Mouse (Mus musculus): ENCODE measurements at regions not wholly inside any gene's neighbourhood (a gene's known extent, or its start where the extent isn't known, plus 50 kb on each side); places are given as distances from the start of the nearest gene placed in this dataset.

DNA sequence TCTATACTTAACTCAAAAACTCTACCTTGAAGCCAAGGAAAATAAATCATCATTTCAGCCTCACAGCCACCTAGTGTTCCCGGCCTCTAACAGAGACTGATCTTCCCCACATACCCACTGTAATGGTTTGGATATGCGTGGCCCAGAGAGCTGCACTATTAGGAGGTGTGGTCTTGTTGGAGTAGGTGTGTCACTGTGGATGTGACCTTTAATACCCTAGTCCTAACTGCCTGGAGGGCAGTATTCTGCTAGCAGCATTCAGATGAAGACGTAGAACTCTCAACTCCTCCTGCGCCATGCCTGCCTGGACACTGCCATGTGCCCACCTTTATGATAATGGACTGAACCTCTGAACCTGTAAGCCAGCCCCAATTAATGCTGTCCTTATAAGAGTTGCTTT is 99.0 kb upstream of the Slc44a1 start:
- H3K4me1 ChIP-seq (replicated peaks), result peaks cover 5% of the 10 kb centered on the region; the same call in 1 of the 2 replicates
- H3K9ac ChIP-seq (replicated peaks), result no peak overlapping the region
- 92% methylated on average over 4 of the region's 4 CpGs for WGBS
- H3K27me3 ChIP-seq, result no peaks in the 10 kb centered on the region
- peaks cover 9% of the 10 kb centered on the region; the same call in 1 of the 2 replicates for H3K9me3 ChIP-seq
- H3K4me3 ChIP-seq (replicated peaks), result no peak overlapping the region
- no peak overlapping the region for H3K27ac ChIP-seq
- H3K4me2 ChIP-seq, result no peak overlapping the region
- ATAC-seq (ENCODE audit: insufficient number of reproducible peaks, insufficient read depth, low FRiP score, low TSS enrichment, low read depth), result no peak
- H3K36me3 ChIP-seq, result no peaks in the 10 kb centered on the region

GRCm38 (mm10) chr4:53340021-53340667 is 100.1 kb upstream of the Slc44a1 start:
- 85% methylated on average over 13 of the region's 14 CpGs for WGBS
- ATAC-seq (ENCODE audit: insufficient number of reproducible peaks, insufficient read depth, low FRiP score, low TSS enrichment, low read depth), result no peak
- Histone ChIP-seq H3K9me3 (peaks cover 9% of the 10 kb centered on the region; the same call in 1 of the 2 replicates), H3K4me2 (no peak overlapping the region), H3K9ac (replicated peaks) (no peak overlapping the region), H3K27ac (no peak overlapping the region), H3K4me3 (replicated peaks) (no peak overlapping the region), H3K4me1 (replicated peaks) (peaks cover 5% of the 10 kb centered on the region; the same call in 1 of the 2 replicates), H3K36me3 (no peaks in the 10 kb centered on the region), H3K27me3 (no peaks in the 10 kb centered on the region)

DNA sequence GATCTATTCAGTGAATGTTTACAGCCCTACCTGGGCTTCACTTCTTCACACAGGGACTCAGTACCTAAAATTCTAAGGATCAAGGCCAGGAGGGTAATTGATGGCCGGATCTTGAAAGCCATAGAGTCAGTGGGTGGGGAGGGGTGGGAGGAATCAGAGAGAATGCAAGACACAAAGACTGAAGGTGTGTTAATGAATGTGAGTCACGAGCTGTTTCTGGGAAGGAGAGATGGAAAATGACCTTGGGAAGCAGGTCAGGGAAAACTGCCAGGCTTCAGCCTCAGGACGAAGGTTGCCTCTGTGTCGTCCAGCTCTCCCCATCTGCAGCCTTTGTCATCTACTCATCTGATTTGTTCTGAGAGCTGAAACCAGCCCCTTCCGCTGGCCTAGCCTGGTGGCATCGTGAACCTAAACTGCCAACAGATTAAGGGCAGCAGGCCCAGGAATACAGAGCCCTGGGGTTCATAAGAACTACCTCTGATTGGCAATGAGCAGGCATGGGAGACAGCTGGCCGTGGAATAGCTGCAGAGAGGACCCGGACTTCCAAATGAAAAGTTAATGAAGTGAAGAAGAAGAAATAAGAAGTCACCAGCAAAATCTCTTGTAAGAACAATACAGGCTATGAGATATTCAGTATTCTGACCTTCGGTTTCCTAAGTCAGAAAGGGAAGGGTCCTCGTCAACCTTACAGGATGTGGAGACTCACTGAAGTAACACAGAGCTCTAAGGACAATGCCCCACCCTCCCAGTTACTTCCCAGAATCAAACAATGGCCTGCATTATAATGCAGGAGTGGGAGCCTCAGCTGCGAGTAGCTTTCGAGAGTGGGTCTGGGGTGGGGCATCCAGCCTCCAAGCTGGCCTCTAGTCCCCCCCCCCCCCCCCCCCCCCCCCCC is 100.8 kb upstream of the Slc44a1 start:
- Histone ChIP-seq H3K4me2 (no peak overlapping the region), H3K9ac (replicated peaks) (no peak overlapping the region), H3K4me1 (replicated peaks) (peaks cover 5% of the 10 kb centered on the region; the same call in 1 of the 2 replicates), H3K9me3 (peaks cover 9% of the 10 kb centered on the region; the same call in 1 of the 2 replicates), H3K4me3 (replicated peaks) (no peak overlapping the region), H3K36me3 (no peaks in the 10 kb centered on the region), H3K27me3 (no peaks in the 10 kb centered on the region), H3K27ac (no peak overlapping the region)
- ATAC-seq (ENCODE audit: insufficient number of reproducible peaks, insufficient read depth, low FRiP score, low TSS enrichment, low read depth), result no peak
- 67% methylated on average over 12 of the region's 12 CpGs for WGBS

DNA sequence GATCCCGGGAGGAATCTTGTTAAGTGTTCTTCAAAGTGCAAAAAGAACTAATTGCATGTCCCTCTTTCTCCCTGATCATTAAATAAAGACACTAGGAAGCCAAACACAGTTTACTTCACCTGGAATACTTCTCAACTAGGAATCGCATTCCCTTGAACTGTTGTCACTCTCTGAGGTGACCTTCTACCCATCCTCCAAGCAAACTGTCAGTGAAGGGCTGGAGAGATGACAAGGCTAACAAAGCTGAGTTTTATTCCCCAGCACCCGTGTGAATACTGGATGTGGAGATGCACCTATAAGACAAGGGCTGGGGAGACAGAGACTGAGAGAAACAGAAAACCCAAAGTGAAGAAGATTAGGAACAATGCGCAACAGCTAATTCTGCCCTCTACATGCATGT is 101.7 kb upstream of the Slc44a1 start:
- no peak overlapping the region for H3K4me3 ChIP-seq (replicated peaks)
- H3K4me2 ChIP-seq, result no peak overlapping the region
- no peaks in the 10 kb centered on the region for H3K36me3 ChIP-seq
- no peak for ATAC-seq (ENCODE audit: insufficient number of reproducible peaks, insufficient read depth, low FRiP score, low TSS enrichment, low read depth)
- H3K27ac ChIP-seq, result no peak overlapping the region
- H3K27me3 ChIP-seq, result no peaks in the 10 kb centered on the region
- peaks cover 9% of the 10 kb centered on the region; the same call in 1 of the 2 replicates for H3K9me3 ChIP-seq
- H3K4me1 ChIP-seq (replicated peaks), result peaks cover 5% of the 10 kb centered on the region; the same call in 1 of the 2 replicates
- no peak overlapping the region for H3K9ac ChIP-seq (replicated peaks)
- 84% methylated on average over 4 of the region's 4 CpGs for WGBS

GRCm38 (mm10) chr4:53337784-53338183 is 102.4 kb upstream of the Slc44a1 start:
- no peak overlapping the region for H3K4me2 ChIP-seq
- H3K9ac ChIP-seq (replicated peaks), result no peak overlapping the region
- no peaks in the 10 kb centered on the region for H3K36me3 ChIP-seq
- 0 out of 2 replicates have a peak, but pooled peaks have one; percentile 10 for ATAC-seq (ENCODE audit: insufficient number of reproducible peaks, insufficient read depth, low FRiP score, low TSS enrichment, low read depth)
- WGBS, result 43% methylated on average over 8 of the region's 8 CpGs
- no peak overlapping the region for H3K27ac ChIP-seq
- no peaks in the 10 kb centered on the region for H3K27me3 ChIP-seq
- peaks cover 5% of the 10 kb centered on the region; the same call in 1 of the 2 replicates for H3K4me1 ChIP-seq (replicated peaks)
- no peak overlapping the region for H3K4me3 ChIP-seq (replicated peaks)
- peaks cover 8% of the 10 kb centered on the region; the same call in 1 of the 2 replicates for H3K9me3 ChIP-seq

- Histone ChIP-seq H3K4me2 (no peak overlapping the region), H3K4me1 (replicated peaks) (peaks cover 5% of the 10 kb centered on the region), H3K4me3 (replicated peaks) (no peak overlapping the region), H3K9ac (replicated peaks) (no peak overlapping the region), H3K9me3 (no peaks in the 10 kb centered on the region), H3K27ac (no peak overlapping the region), H3K27me3 (no peaks in the 10 kb centered on the region), H3K36me3 (no peaks in the 10 kb centered on the region)
- no peak for ATAC-seq (ENCODE audit: insufficient number of reproducible peaks, insufficient read depth, low FRiP score, low TSS enrichment, low read depth)
- WGBS, result 70% methylated on average over 7 of the region's 7 CpGs
Measured at GRCm38 (mm10) chr4:53327382-53328165, 112.6 kb upstream of the Slc44a1 start.

DNA sequence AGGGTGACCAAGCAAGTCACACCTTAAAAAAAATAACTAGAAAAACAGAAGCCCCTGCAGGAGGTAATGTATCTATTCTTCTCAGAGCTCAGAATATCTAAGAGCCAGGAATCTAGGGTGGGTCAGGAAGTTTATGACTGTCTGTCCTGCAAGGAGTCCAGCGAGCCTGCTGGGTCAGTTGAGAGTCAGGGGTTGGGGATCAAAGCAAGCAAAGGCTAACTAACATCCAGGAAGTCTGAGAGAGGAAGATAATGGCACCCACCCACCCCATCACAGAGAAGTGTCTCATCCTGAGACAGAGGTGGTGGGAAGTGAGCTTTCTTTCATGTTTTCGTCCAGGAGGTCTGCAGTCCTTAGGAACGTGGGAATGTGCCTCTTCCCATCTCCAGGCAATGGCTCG is 116.4 kb upstream of the Slc44a1 start:
- Histone ChIP-seq H3K27ac (no peak overlapping the region), H3K4me3 (replicated peaks) (no peak overlapping the region), H3K9me3 (no peaks in the 10 kb centered on the region), H3K4me2 (no peak overlapping the region), H3K9ac (replicated peaks) (no peak overlapping the region), H3K36me3 (no peaks in the 10 kb centered on the region), H3K4me1 (replicated peaks) (peaks cover 9% of the 10 kb centered on the region), H3K27me3 (no peaks in the 10 kb centered on the region)
- no peak for ATAC-seq (ENCODE audit: insufficient number of reproducible peaks, insufficient read depth, low FRiP score, low TSS enrichment, low read depth)
- WGBS, result 61% methylated on average over 4 of the region's 4 CpGs

DNA sequence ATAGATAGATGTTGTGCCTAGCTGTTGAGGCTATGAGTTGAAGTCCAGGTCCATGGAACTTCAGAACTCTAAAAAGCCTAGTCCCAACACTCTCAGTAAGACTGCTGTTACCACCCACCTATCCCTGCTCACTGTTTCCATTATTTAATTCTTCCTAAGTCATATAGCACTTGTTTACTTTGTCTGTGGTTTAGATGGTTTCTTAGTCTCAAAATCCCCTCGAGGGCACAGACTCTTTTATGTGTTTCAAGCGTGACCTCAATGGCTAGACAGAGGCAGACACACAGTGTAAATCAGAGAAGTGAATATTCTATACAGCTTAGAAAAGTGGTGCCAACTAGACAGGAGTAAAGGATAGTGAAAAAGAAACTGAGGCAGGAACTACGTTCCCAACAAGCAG is 117.0 kb upstream of the Slc44a1 start:
- Histone ChIP-seq H3K27ac (no peak overlapping the region), H3K9ac (replicated peaks) (no peak overlapping the region), H3K4me3 (replicated peaks) (no peak overlapping the region), H3K4me2 (no peak overlapping the region), H3K36me3 (no peaks in the 10 kb centered on the region), H3K4me1 (replicated peaks) (peaks cover 15% of the 10 kb centered on the region), H3K9me3 (no peaks in the 10 kb centered on the region), H3K27me3 (no peaks in the 10 kb centered on the region)
- 70% methylated on average over 3 of the region's 3 CpGs for WGBS
- no peak for ATAC-seq (ENCODE audit: insufficient number of reproducible peaks, insufficient read depth, low FRiP score, low TSS enrichment, low read depth)

- peaks cover 20% of the 10 kb centered on the region for H3K4me1 ChIP-seq (replicated peaks)
- 87% methylated on average over 5 of the region's 5 CpGs for WGBS
- no peaks in the 10 kb centered on the region for H3K36me3 ChIP-seq
- no peak overlapping the region for H3K27ac ChIP-seq
- no peak overlapping the region for H3K4me2 ChIP-seq
- no peak overlapping the region for H3K4me3 ChIP-seq (replicated peaks)
- ATAC-seq (ENCODE audit: insufficient number of reproducible peaks, insufficient read depth, low FRiP score, low TSS enrichment, low read depth), result no peak
- no peaks in the 10 kb centered on the region for H3K9me3 ChIP-seq
- no peak overlapping the region for H3K9ac ChIP-seq (replicated peaks)
- no peaks in the 10 kb centered on the region for H3K27me3 ChIP-seq
Measured at GRCm38 (mm10) chr4:53322484-53322883, 117.7 kb upstream of the Slc44a1 start.

GRCm38 (mm10) chr4:53320735-53321449 is 119.3 kb upstream of the Slc44a1 start:
- H3K9me3 ChIP-seq, result no peaks in the 10 kb centered on the region
- H3K27ac ChIP-seq, result no peak overlapping the region
- no peak overlapping the region for H3K9ac ChIP-seq (replicated peaks)
- H3K27me3 ChIP-seq, result no peaks in the 10 kb centered on the region
- no peak overlapping the region for H3K4me2 ChIP-seq
- peaks cover 29% of the 10 kb centered on the region for H3K4me1 ChIP-seq (replicated peaks)
- no peak overlapping the region for H3K4me3 ChIP-seq (replicated peaks)
- H3K36me3 ChIP-seq, result no peaks in the 10 kb centered on the region
- ATAC-seq (ENCODE audit: insufficient number of reproducible peaks, insufficient read depth, low FRiP score, low TSS enrichment, low read depth), result no peak
- 80% methylated on average over 6 of the region's 6 CpGs for WGBS
